In the genomic region with DNA sequence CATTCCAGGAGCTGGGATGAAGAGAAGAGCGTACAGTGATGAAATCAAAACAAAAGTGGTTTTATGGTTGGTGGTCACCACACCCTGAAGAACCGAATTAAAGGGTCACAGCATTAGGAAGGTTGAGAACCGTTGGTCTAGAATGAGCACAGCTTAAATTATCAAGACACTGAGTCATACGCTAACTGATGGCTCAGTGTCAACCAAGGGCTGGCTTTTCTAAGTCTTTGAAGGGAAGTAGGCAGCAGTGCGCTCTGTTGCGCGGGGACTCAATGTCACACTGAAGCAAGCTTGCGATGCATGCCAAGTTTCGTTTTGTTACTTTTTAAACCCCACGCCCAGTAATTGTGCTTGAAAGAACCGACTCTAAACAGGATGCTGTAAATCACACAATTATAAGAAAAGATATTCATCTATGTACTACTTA, we compare ENCODE assay signal across 8 mouse cellular contexts.
DNase-seq lines count a peak whose midpoint lies in the region; ATAC-seq lines count a peak whose summit lies in the region.

No protein-coding gene starts in this region.

- peak; percentile 65 for DNase-seq in layer of hippocampus, adult 9-11 months
- no peak for DNase-seq in layer of hippocampus, postnatal 10 days (ENCODE audit: low spot score in 2 of 2)
- peak; percentile 49 for DNase-seq in T-cell, adult 2 months (ENCODE audit: low spot score)
- DNase-seq in cerebellum, adult 11-12 months: no peak
- DNase-seq in spleen, adult 12 weeks (ENCODE audit: low spot score): no peak
- no peak for DNase-seq in c-Kit-positive CD71-positive TER-119-positive erythroid progenitor cells, embryonic 14.5 days (ENCODE audit: low spot score)

- ATAC-seq in hematopoietic stem cell, adult 5-6 weeks (replicated peaks in 1 of 2; ENCODE audit: insufficient read depth in 1 of 2, low FRiP score in 2 of 2, low TSS enrichment in 1 of 2, low read depth in 1 of 2, poor library complexity in 2 of 2, severe bottlenecking in 2 of 2): peak; percentile 43 to 48; a peak in 2 of 4 replicates
- ATAC-seq in monocyte, adult 5-6 weeks (replicated peaks; ENCODE audit: insufficient number of reproducible peaks, low FRiP score, low TSS enrichment, poor library complexity, severe bottlenecking): peak; percentile 86

Comparison
In these comparisons a context has a peak if more than half of its experiments do, and no peak if none do; other contexts are left out.
1. DNase-seq: peak in layer of hippocampus, adult 9-11 months (single experiment) and T-cell, adult 2 months (single experiment); none in layer of hippocampus, postnatal 10 days (0 of 2), cerebellum, adult 11-12 months (single experiment), spleen, adult 12 weeks (single experiment) and c-Kit-positive CD71-positive TER-119-positive erythroid progenitor cells, embryonic 14.5 days (single experiment).